Mouse (Mus musculus): ENCODE results near the gene Lmx1b. TPM values are rescaled to one million over a fixed set of nuclear protein-coding genes. Genes with fewer than 3 reads are reported as not detected.

Lmx1b gene
- total and polyA plus RNA-seq, 3 experiments = not detected

GRCm38 (mm10) chr2:33617670-33618069 is 22.6 kb downstream of the Lmx1b start:
- in situ Hi-C loops (cut with MboI; ENCODE audit: low pct_ligation_motif_present, low pct_unique_long_range_greater_than_20kb, low sequenced_read_pairs) = no loop called here
- dilution Hi-C loops (cut with MboI; ENCODE audit: extremely low pct_ligation_motif_present, extremely low pct_unique_long_range_greater_than_20kb, low sequenced_read_pairs) = no loop called here
- no peak overlapping the region for H3K9ac ChIP-seq (ENCODE audit: insufficient read depth, low read depth)
- DNase-seq (ENCODE audit: extremely low read depth) = no peak
- H3K27me3 ChIP-seq (replicated peaks) = peaks cover 52% of the 10 kb centered on the region
- H3K27ac ChIP-seq (ENCODE audit: insufficient read depth, low read depth) = no peak overlapping the region
- TF ChIP-seq UBTF (IDR thresholded peaks at IDR 0.05; ENCODE audit: low read depth, low read length) (no peak), USF1 (IDR thresholded peaks at IDR 0.05; ENCODE audit: low read depth, low read length) (no peak), GABPA (IDR thresholded peaks at IDR 0.05; ENCODE audit: insufficient replicate concordance, low read depth, low read length) (no peak), MAZ (IDR thresholded peaks at IDR 0.05; ENCODE audit: low read depth, low read length) (no peak), ZC3H11A (IDR thresholded peaks at IDR 0.05; ENCODE audit: low read depth, low read length) (no peak), RCOR1 (conservative IDR thresholded peaks at IDR 0.05; ENCODE audit: low read depth, low read length) (no peak), JUN (IDR thresholded peaks at IDR 0.05; ENCODE audit: insufficient read depth, low read depth, low read length) (no peak), CTCF (conservative IDR thresholded peaks at IDR 0.05 in 1 of 2, IDR thresholded peaks at IDR 0.05 in 1 of 2; ENCODE audit: low read depth in 2 of 2, low read length in 2 of 2) (no peak), SIN3A (IDR thresholded peaks at IDR 0.05; ENCODE audit: low read length) (no peak), POLR2A (IDR thresholded peaks at IDR 0.05; ENCODE audit: low read depth, low read length) (no peak), RAD21 (IDR thresholded peaks at IDR 0.05; ENCODE audit: low read depth, low read length) (no peak), IRF4 (IDR thresholded peaks at IDR 0.05; ENCODE audit: low read depth, low read length) (no peak), KAT2A (IDR thresholded peaks at IDR 0.05; ENCODE audit: insufficient replicate concordance, low read length) (no peak), HCFC1 (IDR thresholded peaks at IDR 0.05; ENCODE audit: low read depth, low read length) (no peak), USF2 (conservative IDR thresholded peaks at IDR 0.05; ENCODE audit: low read depth, low read length) (no peak), MXI1 (IDR thresholded peaks at IDR 0.05; ENCODE audit: low read depth, low read length) (no peak), TBP (conservative IDR thresholded peaks at IDR 0.05; ENCODE audit: low read depth, low read length) (no peak), ZNF384 (IDR thresholded peaks at IDR 0.05; ENCODE audit: low read depth, low read length) (no peak)
- peaks cover 4% of the 10 kb centered on the region for H3K9me3 ChIP-seq (replicated peaks; ENCODE audit: low read length)
- no peaks in the 10 kb centered on the region for H3K79me2 ChIP-seq (replicated peaks; ENCODE audit: control insufficient read depth, extremely low read depth, insufficient read depth, poor library complexity, severe bottlenecking)
- peaks cover 0 to 4% of the 10 kb centered on the region in 2 experiments; a peak in 1 of 4 replicates for H3K4me1 ChIP-seq (ENCODE audit: control insufficient read depth in 1 of 2, insufficient read depth in 2 of 2)
- H3K4me3 ChIP-seq (replicated peaks in 1 of 3; ENCODE audit: low read depth in 2 of 3, low read length in 2 of 3, poor library complexity in 1 of 3) = no peak overlapping the region
- H3K36me3 ChIP-seq (replicated peaks in 1 of 2; ENCODE audit: control insufficient read depth in 1 of 2, insufficient read depth in 1 of 2, low read length in 1 of 2) = no peaks in the 10 kb centered on the region
- H3K4me2 ChIP-seq (ENCODE audit: insufficient read depth, low read depth, poor library complexity, severe bottlenecking) = no peak overlapping the region

GRCm38 (mm10) chr2:33616411-33616843 is 23.9 kb downstream of the Lmx1b start:
- TF ChIP-seq ZKSCAN1 (IDR thresholded peaks at IDR 0.05; ENCODE audit: borderline replicate concordance, low read depth, low read length) (no peak), MAZ (IDR thresholded peaks at IDR 0.05; ENCODE audit: low read depth, low read length) (no peak), MEF2A (IDR thresholded peaks at IDR 0.05; ENCODE audit: borderline replicate concordance, low read depth, low read length) (no peak), E2F4 (IDR thresholded peaks at IDR 0.05; ENCODE audit: insufficient replicate concordance, low read depth, low read length) (no peak), MXI1 (IDR thresholded peaks at IDR 0.05; ENCODE audit: low read depth, low read length) (no peak), MAFK (IDR thresholded peaks at IDR 0.05; ENCODE audit: insufficient replicate concordance, low read length) (no peak), SMC3 (IDR thresholded peaks at IDR 0.05; ENCODE audit: low read depth, low read length) (no peak), ETS1 (conservative IDR thresholded peaks at IDR 0.05; ENCODE audit: low read depth, low read length) (no peak), BHLHE40 (IDR thresholded peaks at IDR 0.05; ENCODE audit: low read depth, low read length) (no peak), PAX5 (IDR thresholded peaks at IDR 0.05; ENCODE audit: low read length) (no peak), ZC3H11A (IDR thresholded peaks at IDR 0.05; ENCODE audit: low read depth, low read length) (no peak), UBTF (IDR thresholded peaks at IDR 0.05; ENCODE audit: low read depth, low read length) (no peak), USF1 (IDR thresholded peaks at IDR 0.05; ENCODE audit: low read depth, low read length) (no peak), MYC (IDR thresholded peaks at IDR 0.05; ENCODE audit: low read depth, low read length) (no peak), POLR2AphosphoS2 (IDR thresholded peaks at IDR 0.05; ENCODE audit: low read depth, low read length) (no peak), EP300 (IDR thresholded peaks at IDR 0.05; ENCODE audit: low read length) (no peak)
- peaks cover 54% of the 10 kb centered on the region for H3K27me3 ChIP-seq (replicated peaks)
- H3K4me3 ChIP-seq (replicated peaks in 1 of 3; ENCODE audit: low read depth in 2 of 3, low read length in 2 of 3, poor library complexity in 1 of 3) = no peak overlapping the region
- H3K79me2 ChIP-seq (replicated peaks; ENCODE audit: control insufficient read depth, extremely low read depth, insufficient read depth, poor library complexity, severe bottlenecking) = no peaks in the 10 kb centered on the region
- H3K36me3 ChIP-seq (replicated peaks in 1 of 2; ENCODE audit: control insufficient read depth in 1 of 2, insufficient read depth in 1 of 2, low read length in 1 of 2) = no peaks in the 10 kb centered on the region
- no peak overlapping the region for H3K27ac ChIP-seq (ENCODE audit: insufficient read depth, low read depth)
- in situ Hi-C loops (cut with MboI; ENCODE audit: low pct_ligation_motif_present, low pct_unique_long_range_greater_than_20kb, low sequenced_read_pairs) (no loop called here), dilution Hi-C loops (cut with MboI; ENCODE audit: extremely low pct_ligation_motif_present, extremely low pct_unique_long_range_greater_than_20kb, low sequenced_read_pairs) (no loop called here)
- peaks cover 0 to 4% of the 10 kb centered on the region in 2 experiments; a peak in 1 of 4 replicates for H3K4me1 ChIP-seq (ENCODE audit: control insufficient read depth in 1 of 2, insufficient read depth in 2 of 2)
- no peak overlapping the region for H3K4me2 ChIP-seq (ENCODE audit: insufficient read depth, low read depth, poor library complexity, severe bottlenecking)
- DNase-seq (ENCODE audit: extremely low read depth) = no peak
- H3K9ac ChIP-seq (ENCODE audit: insufficient read depth, low read depth) = no peak overlapping the region
- peaks cover 4% of the 10 kb centered on the region for H3K9me3 ChIP-seq (replicated peaks; ENCODE audit: low read length)
